Comparison of ENCODE assay signal across 10 mouse cellular contexts in the genomic region with DNA sequence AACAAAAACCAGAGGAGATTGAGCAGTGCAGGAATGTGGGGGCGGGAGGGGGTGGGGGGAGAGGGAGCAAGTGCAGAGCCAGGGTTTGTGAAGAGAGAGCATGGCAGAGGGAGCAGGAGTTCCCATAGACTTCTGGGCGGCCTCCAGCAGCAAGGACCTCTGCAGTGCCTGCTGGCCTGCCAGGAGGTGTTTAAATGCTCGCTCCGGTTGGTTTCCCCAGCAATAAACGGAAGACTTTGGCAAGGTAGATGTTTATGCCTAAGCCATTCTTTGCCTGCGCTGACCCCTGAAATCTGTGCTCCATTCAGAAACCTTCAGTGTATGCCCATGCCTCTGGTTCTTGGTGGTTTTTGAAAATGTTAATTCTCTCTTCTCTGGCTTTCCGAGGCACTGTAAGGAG. TPM values are rescaled to one million over a fixed set of nuclear protein-coding genes. Genes with fewer than 3 reads are reported as not detected.
A peak's percentile ranks its signal among the peaks of the same experiment; 100 is the strongest.
DNase-seq lines count a peak whose midpoint lies in the region; ATAC-seq lines count a peak whose summit lies in the region.
"Had no signal": no experiment of that assay in that cellular context is flagged by ENCODE, and none has a peak within 500 bp of the region (broad histone marks: within the 10 kb centered on the region; RNA-seq: fewer than 3 reads in every experiment).

No protein-coding gene starts in this region.

- peaks cover 50% of the 10 kb centered on the region for H3K4me1 ChIP-seq in kidney, embryonic 16.5 days (ENCODE audit: insufficient read depth, low read length)
- H3K4me1 ChIP-seq in neural tube, embryonic 15.5 days = peaks cover 16% of the 10 kb centered on the region

- no peaks in the 10 kb centered on the region for H3K27me3 ChIP-seq in kidney, embryonic 16.5 days (ENCODE audit: insufficient read depth, low read length)
- no peaks in the 10 kb centered on the region for H3K27me3 ChIP-seq in neural tube, embryonic 15.5 days (replicated peaks)

- H3K36me3 ChIP-seq in kidney, embryonic 16.5 days (ENCODE audit: insufficient read depth, low read length) = no peaks in the 10 kb centered on the region; the same call in 1 of the 2 replicates
- H3K36me3 ChIP-seq in neural tube, embryonic 15.5 days = peaks cover 9% of the 10 kb centered on the region; the same call in 1 of the 2 replicates

- DNase-seq in cerebellum, adult 11 months = peak; percentile 49
- peak; percentile 50 for DNase-seq in ovary, adult 18-20 months (ENCODE audit: low spot score)
- no peak for DNase-seq in ovary, postnatal 14 days (ENCODE audit: low spot score)
- no peak for DNase-seq in lung, postnatal 10 days
- no peak for DNase-seq in layer of hippocampus, postnatal 36 days
- DNase-seq: adrenal gland, postnatal 36 days; thymus, postnatal 25 days had no signal

- no peak for ATAC-seq in cerebellum, adult (ENCODE audit: insufficient number of reproducible peaks, low FRiP score, low TSS enrichment)
- peak; percentile 68 for ATAC-seq in kidney, embryonic 16.5 days (ENCODE audit: low FRiP score, low TSS enrichment)
- ATAC-seq in neural tube, embryonic 15.5 days (ENCODE audit: low FRiP score) = peak; percentile 67

- H3K27ac ChIP-seq in kidney, embryonic 16.5 days (ENCODE audit: low read length) = peak overlapping the region; percentile 84
- peak overlapping the region; percentile 67 for H3K27ac ChIP-seq in neural tube, embryonic 15.5 days (replicated peaks)

- no peaks in the 10 kb centered on the region for H3K9me3 ChIP-seq in kidney, embryonic 16.5 days (ENCODE audit: low read length)
- no peaks in the 10 kb centered on the region for H3K9me3 ChIP-seq in neural tube, embryonic 15.5 days (replicated peaks)

- no peak overlapping the region for H3K4me2 ChIP-seq in kidney, embryonic 16.5 days (replicated peaks; ENCODE audit: low read depth, low read length)
- no peak overlapping the region for H3K4me2 ChIP-seq in neural tube, embryonic 15.5 days

- WGBS in kidney, embryonic 16.5 days = 34% methylated on average over 7 of the region's 7 CpGs
- 34% methylated on average over 7 of the region's 7 CpGs for WGBS in neural tube, embryonic 15.5 days

- H3K4me3 ChIP-seq in kidney, embryonic 16.5 days (ENCODE audit: low read length) = no peak overlapping the region
- no peak overlapping the region for H3K4me3 ChIP-seq in neural tube, embryonic 15.5 days (replicated peaks)

- H3K9ac ChIP-seq in kidney, embryonic 16.5 days (replicated peaks; ENCODE audit: low read length) = no peak overlapping the region
- H3K9ac ChIP-seq in neural tube, embryonic 15.5 days (replicated peaks) = no peak overlapping the region

RNA-seq across cellular contexts. Expression of a gene that starts 19.0 kb away (rescaled TPM):
- polyA plus RNA-seq in kidney, embryonic 16.5 days (2015; fragmentation: Nextera tagmentation; extraction: Ambion mirVana) = 56.6 and 62.4 TPM in 2 replicates
- polyA plus RNA-seq in neural tube, embryonic 15.5 days (2015; fragmentation: Nextera tagmentation; extraction: Ambion mirVana) = 49.8 and 64.3 TPM in 2 replicates
- 10 to 100 TPM; 59.6 to 64.5 TPM for total RNA-seq in layer of hippocampus, postnatal 36 days (2021)

Comparison
In these comparisons a context has a peak if more than half of its experiments do, and no peak if none do; other contexts are left out.
1. DNase-seq: peak in cerebellum, adult 11 months (single experiment) and ovary, adult 18-20 months (single experiment); none in ovary, postnatal 14 days (single experiment), lung, postnatal 10 days (single experiment) and layer of hippocampus, postnatal 36 days (0 of 2).